Mouse (Mus musculus) spleen, adult 18-20 months (tissue): Measurements from ENCODE around the gene Sod2.
"Not testable (repeated sequence)": the region's sequence is repeated elsewhere in the genome, so short reads cannot be mapped to it uniquely, and the experiment has no call there.

Experiments
- DNase-seq, 2 experiments: peaks; one replicate each; pipeline ENCODE4 v3.0.0; 2022; ENCODE audit warnings: mixed read lengths in 2 of 2

Sod2 gene

GRCm38 (mm10) chr17:13013316-13013715, 6.7 kb downstream of the Sod2 start:
- DNase-seq = no peak

GRCm38 (mm10) chr17:13036627-13037192, 30.1 kb downstream of the Sod2 start:
- not testable (repeated sequence) for DNase-seq

DNA sequence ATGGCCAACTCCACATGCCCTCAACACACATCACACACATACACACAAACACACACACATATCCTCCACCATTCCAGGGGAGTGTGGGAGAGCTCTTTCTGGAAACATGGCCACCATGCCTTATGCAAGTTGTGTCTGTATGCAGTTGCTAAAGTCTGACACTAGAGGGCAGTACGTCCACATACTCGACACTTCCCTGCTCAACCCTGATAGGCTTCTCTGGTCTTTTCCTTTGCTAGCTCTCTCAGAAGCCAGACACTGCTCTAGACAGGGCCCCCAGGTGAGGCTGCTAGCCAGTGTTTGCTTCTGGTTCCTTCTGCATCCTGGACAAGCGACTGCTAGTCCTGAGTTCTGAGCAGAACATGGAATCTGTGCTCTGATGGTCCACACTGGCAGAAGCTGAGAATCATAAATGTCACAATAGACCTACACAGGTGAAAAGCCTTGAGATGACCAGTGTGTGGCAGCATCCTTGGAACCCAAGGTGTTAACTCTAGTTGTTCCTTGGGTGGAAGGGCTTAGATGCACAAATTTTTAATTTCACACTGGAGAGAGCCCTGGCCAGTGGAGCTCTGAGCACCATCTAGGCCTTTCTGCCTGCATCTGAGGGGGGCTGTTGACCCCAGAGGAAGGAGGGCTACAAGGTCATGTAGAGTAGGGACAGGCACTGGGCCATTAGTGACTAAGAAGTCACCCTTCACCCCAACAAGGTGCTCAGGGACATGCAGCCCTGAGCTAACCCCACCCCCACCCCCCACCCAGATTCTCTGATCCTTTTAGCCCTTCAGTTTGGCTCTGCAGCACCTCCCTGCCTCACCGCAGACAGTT, 37.4 kb downstream of the Sod2 start:
- peak in 1 of 2 experiments; percentile 18 for DNase-seq

- not testable (repeated sequence) for DNase-seq
Measured at GRCm38 (mm10) chr17:13052124-13052813, 45.6 kb downstream of the Sod2 start, which contains the start of gene Gpr31b. Gpr31b (minus strand) TSS chr17:13052296.

DNA sequence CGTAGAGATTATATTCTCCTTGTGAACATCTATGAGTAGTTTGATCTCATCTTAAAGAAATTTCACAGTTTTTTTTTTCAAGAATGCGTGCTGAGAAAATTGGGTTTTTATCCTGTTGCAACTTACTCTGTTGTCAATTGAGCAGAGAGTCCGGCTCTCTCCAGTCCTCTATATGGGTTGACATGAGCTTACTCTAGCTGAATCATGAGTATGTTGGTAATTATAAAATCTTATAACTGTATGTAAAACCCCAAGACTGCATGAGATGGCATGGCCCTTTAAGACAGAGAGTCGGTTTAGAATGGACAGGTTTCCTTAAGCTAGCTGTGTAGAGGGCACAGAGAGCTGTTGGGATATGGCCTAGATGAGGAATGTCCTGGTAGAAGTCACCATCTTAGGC, 54.2 kb downstream of the Sod2 start, which contains the start of gene Tcp10b:
TSS of gene Tcp10b (plus strand) at position 301 of the 400 bp plus-strand sequence.
- DNase-seq = not testable (repeated sequence)

DNA sequence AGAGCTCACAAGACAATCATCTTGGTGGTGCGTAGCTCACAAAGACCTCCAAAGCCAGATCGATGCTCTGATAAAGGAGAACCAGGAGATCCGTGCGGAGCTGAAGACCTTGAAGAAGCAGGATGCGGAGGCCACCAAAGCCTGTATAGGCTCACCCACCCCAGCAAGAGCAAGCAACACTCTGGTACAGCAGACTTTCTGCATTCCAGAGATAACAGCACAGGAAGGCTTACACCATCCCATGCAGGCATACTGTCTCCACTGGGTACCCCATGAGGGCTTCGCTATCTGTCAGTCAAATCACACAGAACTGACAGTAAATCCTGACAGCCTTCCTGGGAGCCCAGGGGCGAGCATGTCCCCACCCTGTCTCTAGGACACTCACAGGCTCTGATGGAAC, 56.2 kb downstream of the Sod2 start:
- DNase-seq = not testable (repeated sequence)

GRCm38 (mm10) chr17:13067864-13068385, 61.3 kb downstream of the Sod2 start:
- not testable (repeated sequence) for DNase-seq

GRCm38 (mm10) chr17:13069227-13069626, 62.6 kb downstream of the Sod2 start:
- DNase-seq = not testable (repeated sequence)
